Mouse (Mus musculus) spleen, adult 2 months (tissue): ENCODE measurements around the gene Arl8a.

Experiments used
- CTCF ChIP-seq: fragments of 200-500 bp; IDR thresholded peaks from 2 replicates; pipeline ENCODE4 v1.5.1; 2011; ENCODE audit warnings: mild to moderate bottlenecking, inconsistent platforms; ENCODE audit not compliant: insufficient read depth, insufficient read length, insufficient replicate concordance; ENCODE audit errors: extremely low read depth
- POLR2A ChIP-seq: fragments of 200-500 bp; IDR thresholded peaks from 2 replicates; pipeline ENCODE4 v1.6.1; 2011; ENCODE audit warnings: low read depth, low read length, inconsistent platforms

- TF ChIP-seq POLR2A = no peak
- no peak for TF ChIP-seq CTCF
Measured at GRCm38 (mm10) chr1:135185936-135186335, 39.3 kb downstream of the Arl8a start.
